Mouse (Mus musculus) intestine, postnatal 0 days (tissue): Measurements from ENCODE around the gene Clec4a2. TPM values are rescaled to one million over a fixed set of nuclear protein-coding genes. Genes with fewer than 3 reads are reported as not detected.
"Not testable (repeated sequence)": the region's sequence is repeated elsewhere in the genome, so short reads cannot be mapped to it uniquely, and the experiment has no call there.

ENCODE experiments used
- ATAC-seq: fragments of 200-750 bp; cut with Nextera tagmentation; 2 replicates; pipeline ENCODE4 v1.8.0; 2017; ENCODE audit warnings: mild to moderate bottlenecking, moderate TSS enrichment, moderate library complexity
- H3K27ac ChIP-seq: fragments of 300-500 bp; sonication (generic); 2 replicates; pipeline ENCODE4 v1.5.1; 2014; ENCODE audit warnings: mild to moderate bottlenecking, low read depth, low read length, moderate library complexity
- H3K27me3 ChIP-seq: fragments of 300-500 bp; sonication (generic); replicated peaks from 2 replicates; pipeline ENCODE4 v1.6.1; 2014; ENCODE audit warnings: low read length, mixed read lengths; ENCODE audit not compliant: control insufficient read depth, insufficient read depth
- H3K36me3 ChIP-seq: fragments of 300-500 bp; sonication (generic); 2 replicates; pipeline ENCODE4 v1.6.1; 2014; ENCODE audit warnings: mild to moderate bottlenecking, moderate library complexity; ENCODE audit not compliant: control insufficient read depth, insufficient read depth
- H3K4me1 ChIP-seq: fragments of 300-500 bp; sonication (generic); replicated peaks from 2 replicates; pipeline ENCODE4 v1.6.1; 2014; ENCODE audit warnings: antibody characterized with exemption, low read length, mixed read lengths; ENCODE audit not compliant: control insufficient read depth, insufficient read depth
- H3K4me2 ChIP-seq: fragments of 300-500 bp; sonication (generic); replicated peaks from 2 replicates; pipeline ENCODE4 v1.6.1; 2014; ENCODE audit warnings: low read depth, mild to moderate bottlenecking, moderate library complexity
- H3K4me3 ChIP-seq: fragments of 300-500 bp; sonication (generic); 2 replicates; pipeline ENCODE4 v1.5.1; 2014; ENCODE audit warnings: low read depth, low read length
- H3K9ac ChIP-seq: fragments of 300-500 bp; sonication (generic); 2 replicates; pipeline ENCODE4 v1.6.1; 2014; ENCODE audit warnings: mild to moderate bottlenecking, low read depth, low read length
- H3K9me3 ChIP-seq: fragments of 300-500 bp; sonication (generic); 2 replicates; pipeline ENCODE4 v1.6.1; 2016; ENCODE audit warnings: mixed run types; ENCODE audit not compliant: control insufficient read depth
- CTCF ChIP-seq: sonication (generic); IDR thresholded peaks from 2 replicates; pipeline ENCODE4 v1.5.1; 2016; ENCODE audit warnings: low read depth, mild to moderate bottlenecking, control low read depth, antibody characterized with exemption, moderate library complexity
- WGBS: fragments of 180-500 bp; shearing (Covaris S2); extraction: QIAGEN DNeasy Blood & Tissue Kit; methylation state at CpG from one replicate; pipeline ENCODE4 v1.1.7; 2014; 5-methylcytosine and 5-hydroxymethylcytosine counted together
- polyA plus RNA-seq: library from polyadenylated mRNA; unstranded; fragments of >200 nt; fragmentation: Nextera tagmentation; extraction: Ambion mirVana; gene quantifications from 2 replicates; pipeline ENCODE4 v1.2.1, GENCODE M21; 2015

Gene Clec4a2
- polyA plus RNA-seq, 1 experiment from 2014 or later, result 5.1 TPM

GRCm38 (mm10) chr6:123171040-123171439, 64.8 kb downstream of the Clec4a2 start:
- Histone ChIP-seq H3K4me2 (no peak overlapping the region), H3K4me3 (no peak overlapping the region), H3K9me3 (no peaks in the 10 kb centered on the region), H3K27ac (no peak overlapping the region), H3K27me3 (no peaks in the 10 kb centered on the region), H3K9ac (no peak overlapping the region), H3K4me1 (no peaks in the 10 kb centered on the region), H3K36me3 (no peaks in the 10 kb centered on the region)
- no peak for ATAC-seq
- TF ChIP-seq CTCF, result no peak

GRCm38 (mm10) chr6:123172593-123172992, 66.4 kb downstream of the Clec4a2 start, which contains the start of gene Clec4b2:
Clec4b2 (plus strand) TSS chr6:123172893.
- WGBS, result 87% methylated on average over 4 of the region's 4 CpGs
- Histone ChIP-seq H3K4me1 (no peaks in the 10 kb centered on the region), H3K27ac (no peak within 1 kb of the TSS), H3K27me3 (no peaks in the 10 kb centered on the region), H3K9me3 (no peaks in the 10 kb centered on the region), H3K36me3 (no peaks in the 10 kb centered on the region), H3K9ac (no peak within 1 kb of the TSS), H3K4me3 (no peak within 1 kb of the TSS), H3K4me2 (no peak within 1 kb of the TSS)
- no peak for ATAC-seq
- no peak for TF ChIP-seq CTCF

- no peaks in the 10 kb centered on the region for H3K27me3 ChIP-seq
- H3K4me1 ChIP-seq, result no peaks in the 10 kb centered on the region
- no peak overlapping the region for H3K4me2 ChIP-seq
- ATAC-seq, result no peak
- H3K9me3 ChIP-seq, result no peaks in the 10 kb centered on the region
- no peak for TF ChIP-seq CTCF
- no peak overlapping the region for H3K27ac ChIP-seq
- H3K36me3 ChIP-seq, result no peaks in the 10 kb centered on the region
- no peak overlapping the region for H3K4me3 ChIP-seq
- no peak overlapping the region for H3K9ac ChIP-seq
- 89% methylated on average over 1 of the region's 1 CpGs for WGBS
These were observed 69.3 kb downstream of the Clec4a2 start for GRCm38 (mm10) chr6:123175549-123175948.

DNA sequence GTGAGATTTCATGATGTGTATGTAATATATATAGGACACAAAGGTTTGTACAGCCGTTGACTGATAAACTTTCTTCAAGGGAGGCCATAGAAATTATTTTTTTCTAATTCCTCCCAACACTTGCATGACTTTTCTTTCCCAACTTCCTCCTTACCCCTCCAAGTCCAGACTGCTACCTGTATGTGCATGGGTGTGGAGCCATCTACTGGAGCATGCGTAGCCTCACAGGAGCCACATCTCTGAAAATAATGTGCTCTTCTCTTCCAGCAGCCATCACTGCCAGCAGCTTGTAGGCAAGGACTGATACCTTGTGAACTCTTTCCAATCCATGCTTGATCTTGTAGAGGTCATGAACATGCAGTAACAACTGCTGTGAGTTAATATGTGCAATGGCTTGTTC, 78.6 kb downstream of the Clec4a2 start:
- H3K4me2 ChIP-seq, ATAC-seq, H3K36me3 ChIP-seq, H3K27ac ChIP-seq, H3K4me3 ChIP-seq, H3K4me1 ChIP-seq, H3K9ac ChIP-seq, H3K9me3 ChIP-seq, H3K27me3 ChIP-seq: not testable (repeated sequence)
- 57% methylated on average over 2 of the region's 2 CpGs for WGBS
- TF ChIP-seq CTCF, result peak; percentile 35

Other genes starting within 250 kb of the Clec4a2 start
- 45.8 and 48.7 TPM in 2 replicates for gene Necap1, start 232.0 kb upstream of the Clec4a2 start, polyA plus RNA-seq
- 1.4 and 1.8 TPM in 2 replicates for gene Clec4a1, start 184.6 kb upstream of the Clec4a2 start, polyA plus RNA-seq
- 0.78 and 1.0 TPM in 2 replicates for gene Clec4a3, start 153.9 kb upstream of the Clec4a2 start, polyA plus RNA-seq
- gene Clec4a4, start 116.1 kb upstream of the Clec4a2 start, polyA plus RNA-seq, result not detected in 2 replicates
- not detected in 2 replicates for gene Clec4b1, start 56.5 kb upstream of the Clec4a2 start, polyA plus RNA-seq
- not detected in 2 replicates for gene Clec4b2, start 66.5 kb downstream of the Clec4a2 start, polyA plus RNA-seq
- 4.7 and 6.4 TPM in 2 replicates for gene Clec4n, start 123.4 kb downstream of the Clec4a2 start, polyA plus RNA-seq
- 0.14 and 0.31 TPM in 2 replicates for gene Clec4d, start 155.7 kb downstream of the Clec4a2 start, polyA plus RNA-seq
- gene Clec4e, start 183.4 kb downstream of the Clec4a2 start, polyA plus RNA-seq, result not detected in 2 replicates
- not detected in 2 replicates for gene Vmn2r19, start 201.9 kb downstream of the Clec4a2 start, polyA plus RNA-seq